Mouse (Mus musculus) testis, adult 2 months (tissue): Measurements from ENCODE around the gene Ntn4.

Experiments used
- CTCF ChIP-seq: fragments of 200-500 bp; IDR thresholded peaks from 2 replicates; pipeline ENCODE4 v1.5.1; 2012; ENCODE audit warnings: low read depth, mild to moderate bottlenecking, inconsistent platforms, low read length, moderate library complexity; ENCODE audit not compliant: control insufficient read depth, insufficient read depth, insufficient replicate concordance
- POLR2A ChIP-seq: fragments of 200-500 bp; IDR thresholded peaks from 2 replicates; pipeline ENCODE4 v1.6.1; 2012; ENCODE audit warnings: low read depth, mild to moderate bottlenecking, inconsistent platforms, low read length, moderate library complexity; ENCODE audit not compliant: control insufficient read depth

DNA sequence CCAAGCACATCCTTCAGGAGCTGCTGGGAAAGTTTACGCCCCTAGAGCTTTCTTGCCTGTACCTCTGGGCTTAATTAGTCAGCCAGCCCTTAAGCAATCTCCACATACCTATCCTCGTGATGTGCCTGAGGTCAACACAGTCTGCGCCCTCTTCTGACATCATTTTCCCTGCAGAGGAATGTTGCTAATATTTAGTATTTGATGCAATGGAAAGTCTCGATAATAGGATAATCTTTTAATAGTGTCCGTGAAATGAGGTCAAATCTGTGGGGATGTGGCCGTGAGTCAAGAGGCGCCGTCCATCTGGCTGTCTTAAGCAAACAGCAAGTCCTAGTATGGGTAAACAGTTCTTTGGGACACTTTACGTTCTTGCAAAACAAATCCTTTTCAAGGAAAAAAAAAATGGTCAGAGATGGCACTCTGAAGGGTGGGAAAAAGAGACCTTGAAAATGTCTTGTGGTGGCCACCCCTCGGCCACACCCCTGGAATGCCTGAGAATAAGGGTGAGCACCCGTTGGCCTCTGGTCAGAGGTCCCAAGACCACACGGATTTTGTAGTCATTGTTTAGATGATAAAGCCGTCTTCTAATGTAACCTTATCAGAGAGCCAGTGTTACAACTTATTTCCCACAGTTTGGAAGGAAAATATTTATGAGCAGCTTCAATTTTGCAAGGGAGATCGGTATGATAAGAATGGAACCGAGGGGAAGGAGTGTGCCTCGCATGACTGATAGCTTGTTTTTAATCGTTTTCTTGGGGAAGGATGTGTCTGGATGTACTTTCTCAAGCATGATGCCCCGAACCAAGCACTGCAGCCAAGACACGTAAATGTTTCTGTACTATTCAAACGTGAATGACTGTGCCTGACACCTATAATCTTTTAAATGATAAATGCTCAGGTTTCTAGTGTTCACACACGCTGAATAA lies 109.0 kb downstream of the Ntn4 start:
- TF ChIP-seq CTCF = no peak
- no peak for TF ChIP-seq POLR2A
